In the genomic region with DNA sequence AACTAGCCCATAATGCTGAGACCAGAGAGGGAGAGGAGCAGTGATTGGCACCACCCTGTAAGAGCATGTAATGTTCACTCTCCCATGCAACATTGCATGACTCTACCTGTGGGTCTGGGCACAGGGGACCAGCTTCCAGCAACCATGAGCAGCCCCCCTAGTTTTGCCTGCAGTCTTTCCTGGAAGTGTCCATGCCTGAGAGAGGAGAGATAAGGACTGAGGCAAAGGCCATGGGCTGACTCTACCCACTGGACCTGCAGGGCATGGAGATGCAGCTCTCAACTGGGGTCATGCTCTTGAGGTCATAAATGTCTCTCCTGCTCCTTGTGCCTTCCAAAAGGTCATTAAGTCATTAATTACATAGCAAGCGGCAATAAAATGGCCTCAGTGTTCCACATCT, we compare ENCODE assay signal across 27 mouse cellular contexts. TPM values are rescaled to one million over a fixed set of nuclear protein-coding genes. Genes with fewer than 3 reads are reported as not detected.
"Had no signal": no experiment of that assay in that cellular context is flagged by ENCODE, and none has a peak within 500 bp of the region (broad histone marks: within the 10 kb centered on the region; RNA-seq: fewer than 3 reads in every experiment).

No protein-coding gene starts in this region.

- ATAC-seq: hindbrain, embryonic 16.5 days; inflammation-experienced regulatory T-cells, adult 6 months; intestine, embryonic 15.5 days; intestine, postnatal 0 days had no signal

- H3K4me3 ChIP-seq: gastrocnemius, adult 2 months; heart, embryonic 13.5 days; heart, embryonic 15.5 days; hindbrain, embryonic 10.5 days; hindbrain, embryonic 12.5 days; intestine, embryonic 15.5 days; layer of hippocampus, adult 2 months; left cerebral cortex, adult 2 months; limb, embryonic 10.5 days; limb, embryonic 12.5 days had no signal

- H3K4me1 ChIP-seq: hindbrain, embryonic 10.5 days; hindbrain, embryonic 12.5 days; intestine, embryonic 15.5 days; limb, embryonic 12.5 days had no signal

- H3K4me2 ChIP-seq: heart, embryonic 13.5 days; heart, embryonic 15.5 days; hindbrain, embryonic 12.5 days; hindbrain, embryonic 14.5 days; intestine, embryonic 15.5 days; limb, embryonic 12.5 days had no signal

- H3K9ac ChIP-seq: heart, embryonic 13.5 days; heart, embryonic 15.5 days; hindbrain, embryonic 12.5 days; hindbrain, embryonic 14.5 days; intestine, embryonic 15.5 days; limb, embryonic 12.5 days had no signal

- H3K9me3 ChIP-seq: heart, embryonic 13.5 days; heart, embryonic 15.5 days; hindbrain, embryonic 10.5 days; hindbrain, embryonic 12.5 days; intestine, embryonic 15.5 days; limb, embryonic 10.5 days; limb, embryonic 12.5 days had no signal

- H3K27ac ChIP-seq: gastrocnemius, adult 2 months; heart, embryonic 13.5 days; heart, embryonic 15.5 days; hindbrain, embryonic 10.5 days; hindbrain, embryonic 12.5 days; hindbrain, embryonic 14.5 days; intestine, embryonic 15.5 days; layer of hippocampus, adult 2 months; left cerebral cortex, adult 2 months; limb, embryonic 10.5 days; limb, embryonic 12.5 days had no signal

- H3K27me3 ChIP-seq: heart, embryonic 15.5 days; hindbrain, embryonic 12.5 days had no signal

- DNase-seq: gastrocnemius, adult 2 months; gastrocnemius, postnatal 10 days; gastrocnemius, postnatal 25 days; heart, adult 18-20 months; heart, postnatal 4 days; kidney, adult 18-20 months; kidney, adult 8-10 months; kidney, postnatal 10 days; kidney, postnatal 4 days; lung, adult 18-20 months had no signal

- H3K36me3 ChIP-seq: heart, embryonic 13.5 days; heart, embryonic 15.5 days; hindbrain, embryonic 10.5 days; hindbrain, embryonic 12.5 days; intestine, embryonic 15.5 days; limb, embryonic 10.5 days; limb, embryonic 12.5 days had no signal

RNA-seq across cellular contexts. Expression of gene Pkp1, which starts 17.1 kb away (rescaled TPM):
- total RNA-seq: gastrocnemius, adult 2 months; granulocyte monocyte progenitor cell, adult 5-6 weeks; heart, adult 18-20 months; heart, adult 8-10 months; heart, postnatal 25 days; layer of hippocampus, adult 2 months; layer of hippocampus, postnatal 25 days had no signal
- polyA plus RNA-seq: hindbrain, embryonic 14.5 days; inflammation-experienced regulatory T-cells, adult 6 months had no signal
